Mouse (Mus musculus): ENCODE measurements around the gene Rtn4rl2.

GRCm38 (mm10) chr2:84887411-84888271 lies 1.1 kb upstream of the Rtn4rl2 start:
- TF ChIP-seq CTCF (conservative IDR thresholded peaks at IDR 0.05; ENCODE audit: low read length) (no peak), NANOG (IDR thresholded peaks at IDR 0.05; ENCODE audit: borderline replicate concordance, low read length) (no peak), POU5F1 (IDR thresholded peaks at IDR 0.05; ENCODE audit: borderline replicate concordance, low read length) (no peak)

Measured in E14TG2a.4 (cell line).